Mouse (Mus musculus) myocyte (in vitro differentiated cells): ENCODE measurements around the gene Fam89a. TPM values are rescaled to one million over a fixed set of nuclear protein-coding genes. Genes with fewer than 3 reads are reported as not detected.

Experiments
- H3K27me3 ChIP-seq: one replicate; pipeline ENCODE4 v1.6.1; 2011; ENCODE audit not compliant: control insufficient read depth, insufficient read depth, insufficient read length
- H3K36me3 ChIP-seq: one replicate; pipeline ENCODE4 v1.6.1; 2011; ENCODE audit not compliant: control insufficient read depth, insufficient read depth
- H3K4me2 ChIP-seq: one replicate; pipeline ENCODE4 v1.6.1; 2011; ENCODE audit warnings: low read depth, control low read depth
- H3K4me3 ChIP-seq: one replicate; pipeline ENCODE4 v1.5.1; 2011; ENCODE audit warnings: mild to moderate bottlenecking, control low read depth, moderate library complexity
- H3K79me2 ChIP-seq: one replicate; pipeline ENCODE4 v1.6.1; 2011; ENCODE audit not compliant: control insufficient read depth, insufficient read depth
- H3ac ChIP-seq: one replicate; pipeline ENCODE4 v1.6.1; 2011; ENCODE audit not compliant: control insufficient read depth, insufficient read length
- CEBPB ChIP-seq: IDR thresholded peaks from 2 replicates; pipeline ENCODE4 v1.6.1; 2011; ENCODE audit warnings: mild to moderate bottlenecking, moderate library complexity; ENCODE audit not compliant: poor library complexity, insufficient read depth, severe bottlenecking
- E2F4 ChIP-seq: IDR thresholded peaks from one replicate; pipeline ENCODE4 v1.6.1; 2011; ENCODE audit warnings: mild to moderate bottlenecking, control low read depth, moderate library complexity; ENCODE audit not compliant: insufficient read depth
- MAX ChIP-seq: IDR thresholded peaks from one replicate; pipeline ENCODE4 v1.6.1; 2011; ENCODE audit warnings: low read depth, mild to moderate bottlenecking, control low read depth
- MYOD1 ChIP-seq, 3 experiments: IDR thresholded peaks; one replicate each; pipeline ENCODE4 v1.6.1; 2011; ENCODE audit warnings: control low read depth in 2 of 3, low read depth in 2 of 3, mild to moderate bottlenecking in 2 of 3, moderate library complexity in 1 of 3; ENCODE audit not compliant: insufficient read length in 2 of 3, control insufficient read depth in 1 of 3
- MYOG ChIP-seq, 3 experiments: IDR thresholded peaks; one replicate each; pipeline ENCODE4 v1.6.1; 2011; ENCODE audit warnings: control low read depth in 2 of 3, low read depth in 2 of 3, mild to moderate bottlenecking in 2 of 3; ENCODE audit not compliant: insufficient read length in 2 of 3, control insufficient read depth in 1 of 3, insufficient read depth in 1 of 3
- POLR2A ChIP-seq: IDR thresholded peaks from one replicate; pipeline ENCODE4 v1.6.1; 2011; ENCODE audit warnings: low read depth, mild to moderate bottlenecking, control low read depth, moderate library complexity; ENCODE audit not compliant: insufficient read length
- POLR2AphosphoS2 ChIP-seq: IDR thresholded peaks from one replicate; pipeline ENCODE4 v1.6.1; 2011; ENCODE audit warnings: low read depth, control low read depth; ENCODE audit not compliant: insufficient read length
- REST ChIP-seq: IDR thresholded peaks from one replicate; pipeline ENCODE4 v1.6.1; 2011; ENCODE audit warnings: mild to moderate bottlenecking, control low read depth, moderate library complexity; ENCODE audit not compliant: insufficient read depth, insufficient read length
- SRF ChIP-seq: IDR thresholded peaks from one replicate; pipeline ENCODE4 v1.6.1; 2011; ENCODE audit warnings: low read depth; ENCODE audit not compliant: control insufficient read depth, insufficient read length
- TCF12 ChIP-seq: IDR thresholded peaks from one replicate; pipeline ENCODE4 v1.6.1; 2011; ENCODE audit warnings: mild to moderate bottlenecking, control low read depth; ENCODE audit not compliant: poor library complexity, insufficient read depth, severe bottlenecking
- TCF3 ChIP-seq: IDR thresholded peaks from one replicate; pipeline ENCODE4 v1.6.1; 2011; ENCODE audit warnings: low read depth, control low read depth; ENCODE audit not compliant: insufficient read length
- USF1 ChIP-seq: IDR thresholded peaks from one replicate; pipeline ENCODE4 v1.6.1; 2011; ENCODE audit warnings: low read depth, mild to moderate bottlenecking, control low read depth, moderate library complexity
- polyA plus RNA-seq: library from polyadenylated mRNA; unstranded; fragments of >200 nt; fragmentation: generic; extraction: Trizol; gene quantifications from one replicate; pipeline ENCODE4 v1.2.1, GENCODE M21; 2012; ENCODE audit warnings: missing spikeins

Fam89a gene
- polyA plus RNA-seq, 1 experiment: 0.36 TPM

GRCm38 (mm10) chr8:124790676-124791075 lies 39.0 kb upstream of the Fam89a start:
- no peaks in the 10 kb centered on the region for H3K36me3 ChIP-seq
- no peak overlapping the region for H3K4me3 ChIP-seq
- H3K79me2 ChIP-seq: no peaks in the 10 kb centered on the region
- no peak overlapping the region for H3K4me2 ChIP-seq
- H3K27me3 ChIP-seq: peaks cover 70% of the 10 kb centered on the region
- no peak overlapping the region for H3ac ChIP-seq
- TF ChIP-seq MAX: no peak
- no peak for TF ChIP-seq CEBPB
- TF ChIP-seq USF1: no peak
- no peak for TF ChIP-seq POLR2AphosphoS2

- H3K36me3 ChIP-seq: no peaks in the 10 kb centered on the region
- peaks cover 16% of the 10 kb centered on the region for H3K27me3 ChIP-seq
- H3K4me2 ChIP-seq: no peak overlapping the region
- H3ac ChIP-seq: no peak overlapping the region
- no peaks in the 10 kb centered on the region for H3K79me2 ChIP-seq
- H3K4me3 ChIP-seq: no peak overlapping the region
- TF ChIP-seq MYOG (IDR thresholded peaks at IDR 0.05; ENCODE audit: control insufficient read depth in 1 of 3, insufficient read depth in 1 of 3, insufficient read length in 2 of 3, low read depth in 2 of 3): no peak
- no peak for TF ChIP-seq POLR2AphosphoS2
- no peak for TF ChIP-seq SRF
Measured at GRCm38 (mm10) chr8:124784613-124785012, 33.0 kb upstream of the Fam89a start.

GRCm38 (mm10) chr8:124783228-124783627 lies 31.6 kb upstream of the Fam89a start:
- no peak for TF ChIP-seq E2F4
- TF ChIP-seq USF1: peak; percentile 39
- H3ac ChIP-seq: no peak overlapping the region
- peaks cover 14% of the 10 kb centered on the region for H3K27me3 ChIP-seq
- H3K4me3 ChIP-seq: no peak overlapping the region
- H3K4me2 ChIP-seq: no peak overlapping the region
- no peaks in the 10 kb centered on the region for H3K79me2 ChIP-seq
- H3K36me3 ChIP-seq: no peaks in the 10 kb centered on the region

GRCm38 (mm10) chr8:124782431-124782830 lies 30.8 kb upstream of the Fam89a start:
- H3ac ChIP-seq: no peak overlapping the region
- no peaks in the 10 kb centered on the region for H3K36me3 ChIP-seq
- H3K79me2 ChIP-seq: no peaks in the 10 kb centered on the region
- H3K27me3 ChIP-seq: peaks cover 14% of the 10 kb centered on the region
- no peak for TF ChIP-seq POLR2AphosphoS2
- no peak for TF ChIP-seq SRF
- no peak for TF ChIP-seq USF1
- no peak for TF ChIP-seq TCF12
- no peak for TF ChIP-seq POLR2A
- no peak for TF ChIP-seq MAX
- TF ChIP-seq CEBPB: no peak
- TF ChIP-seq REST: no peak
- TF ChIP-seq E2F4: no peak
- TF ChIP-seq TCF3: no peak
- TF ChIP-seq MYOG (IDR thresholded peaks at IDR 0.05; ENCODE audit: control insufficient read depth in 1 of 3, insufficient read depth in 1 of 3, insufficient read length in 2 of 3, low read depth in 2 of 3): no peak
- TF ChIP-seq MYOD1 (IDR thresholded peaks at IDR 0.05; ENCODE audit: control insufficient read depth in 1 of 3, insufficient read length in 2 of 3, low read depth in 2 of 3): no peak
- H3K4me2 ChIP-seq: no peak overlapping the region
- H3K4me3 ChIP-seq: no peak overlapping the region

GRCm38 (mm10) chr8:124780236-124780635 lies 28.6 kb upstream of the Fam89a start:
- H3K4me3 ChIP-seq: no peak overlapping the region
- peak overlapping the region; percentile 19 for H3K4me2 ChIP-seq

More at GRCm38 (mm10) chr8:124780236-124780635, 28.6 kb upstream of the Fam89a start:
- Histone ChIP-seq H3K79me2 (no peaks in the 10 kb centered on the region), H3K36me3 (no peaks in the 10 kb centered on the region), H3ac (no peak overlapping the region), H3K27me3 (peaks cover 10% of the 10 kb centered on the region)
- TF ChIP-seq MYOD1 (IDR thresholded peaks at IDR 0.05; ENCODE audit: control insufficient read depth in 1 of 3, insufficient read length in 2 of 3, low read depth in 2 of 3): no peak
- TF ChIP-seq CEBPB: no peak
- no peak for TF ChIP-seq E2F4
- no peak for TF ChIP-seq TCF3
- no peak for TF ChIP-seq MAX
- no peak for TF ChIP-seq TCF12
- TF ChIP-seq SRF: no peak
- TF ChIP-seq USF1: no peak
- TF ChIP-seq MYOG (IDR thresholded peaks at IDR 0.05; ENCODE audit: control insufficient read depth in 1 of 3, insufficient read depth in 1 of 3, insufficient read length in 2 of 3, low read depth in 2 of 3): no peak
- no peak for TF ChIP-seq REST
- no peak for TF ChIP-seq POLR2A
- TF ChIP-seq POLR2AphosphoS2: no peak
